Mouse (Mus musculus): ENCODE measurements around the gene 1600014C10Rik. TPM values are rescaled to one million over a fixed set of nuclear protein-coding genes. Genes with fewer than 3 reads are reported as not detected.
A peak's percentile ranks its signal among the peaks of the same experiment; 100 is the strongest.

The 1600014C10Rik gene
- polyA plus RNA-seq, 1 experiment: 14.1 TPM

GRCm38 (mm10) chr7:38214473-38215214 lies 31.6 kb downstream of the 1600014C10Rik start:
- no peak overlapping the region for H3K4me3 ChIP-seq (ENCODE audit: extremely low read depth, insufficient read depth, insufficient read length)
- peaks cover 9% of the 10 kb centered on the region; the same call in 1 of the 2 replicates for H3K4me1 ChIP-seq (ENCODE audit: control insufficient read depth, insufficient read depth, insufficient read length)
- 9% methylated on average over 5 of the region's 5 CpGs for WGBS
- H3K36me3 ChIP-seq (ENCODE audit: control insufficient read depth, insufficient read depth, low read length): no peaks in the 10 kb centered on the region
- TF ChIP-seq POLR2A (IDR thresholded peaks at IDR 0.05; ENCODE audit: low read depth, low read length) (no peak), CTCF (IDR thresholded peaks at IDR 0.05; ENCODE audit: extremely low read depth, insufficient read depth, insufficient read length, insufficient replicate concordance) (no peak)
- H3K27me3 ChIP-seq (ENCODE audit: control insufficient read depth, insufficient read depth, low read length): no peaks in the 10 kb centered on the region
- H3K27ac ChIP-seq (ENCODE audit: insufficient read depth, low read length): peak overlapping the region; percentile 36
- no peak for DNase-seq (ENCODE audit: low read depth in 1 of 2, low spot score in 2 of 2)

GRCm38 (mm10) chr7:38215281-38215680 lies 32.3 kb downstream of the 1600014C10Rik start:
- TF ChIP-seq CTCF (IDR thresholded peaks at IDR 0.05; ENCODE audit: extremely low read depth, insufficient read depth, insufficient read length, insufficient replicate concordance) (no peak), POLR2A (IDR thresholded peaks at IDR 0.05; ENCODE audit: low read depth, low read length) (no peak)
- no peaks in the 10 kb centered on the region for H3K36me3 ChIP-seq (ENCODE audit: control insufficient read depth, insufficient read depth, low read length)
- no peak for DNase-seq (ENCODE audit: low read depth in 1 of 2, low spot score in 2 of 2)
- H3K4me1 ChIP-seq (ENCODE audit: control insufficient read depth, insufficient read depth, insufficient read length): peaks cover 9% of the 10 kb centered on the region; the same call in 1 of the 2 replicates
- no peaks in the 10 kb centered on the region for H3K27me3 ChIP-seq (ENCODE audit: control insufficient read depth, insufficient read depth, low read length)
- WGBS: 66% methylated on average over 7 of the region's 7 CpGs
- peak overlapping the region; percentile 36 for H3K27ac ChIP-seq (ENCODE audit: insufficient read depth, low read length)
- no peak overlapping the region for H3K4me3 ChIP-seq (ENCODE audit: extremely low read depth, insufficient read depth, insufficient read length)

DNA sequence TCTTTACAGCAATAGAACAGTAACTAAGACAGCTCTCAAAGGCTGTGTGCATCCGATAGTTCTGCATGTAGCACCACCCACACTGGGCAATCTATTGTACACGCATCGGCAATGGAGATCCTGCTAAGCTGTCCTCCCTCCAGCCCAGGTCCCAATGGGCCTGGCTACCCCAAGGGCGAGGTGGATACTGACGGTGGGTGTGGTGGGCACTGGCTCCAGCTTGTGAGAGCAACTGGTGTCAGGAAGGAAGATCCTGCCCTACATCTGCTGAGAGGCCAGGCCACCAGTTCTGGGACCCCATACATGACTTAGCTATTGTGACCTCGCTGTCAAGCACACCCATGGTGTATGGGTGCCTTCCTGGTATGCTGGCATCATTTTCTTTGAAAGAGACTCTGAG lies 32.7 kb downstream of the 1600014C10Rik start:
- no peak for DNase-seq (ENCODE audit: low read depth in 1 of 2, low spot score in 2 of 2)
- Histone ChIP-seq H3K36me3 (ENCODE audit: control insufficient read depth, insufficient read depth, low read length) (no peaks in the 10 kb centered on the region), H3K27me3 (ENCODE audit: control insufficient read depth, insufficient read depth, low read length) (no peaks in the 10 kb centered on the region), H3K4me3 (ENCODE audit: extremely low read depth, insufficient read depth, insufficient read length) (no peak overlapping the region), H3K4me1 (ENCODE audit: control insufficient read depth, insufficient read depth, insufficient read length) (peaks cover 9% of the 10 kb centered on the region; the same call in 1 of the 2 replicates), H3K27ac (ENCODE audit: insufficient read depth, low read length) (no peak overlapping the region)
- no peak for TF ChIP-seq POLR2A (IDR thresholded peaks at IDR 0.05; ENCODE audit: low read depth, low read length)
- no peak for TF ChIP-seq CTCF (IDR thresholded peaks at IDR 0.05; ENCODE audit: extremely low read depth, insufficient read depth, insufficient read length, insufficient replicate concordance)
- 92% methylated on average over 6 of the region's 6 CpGs for WGBS

DNA sequence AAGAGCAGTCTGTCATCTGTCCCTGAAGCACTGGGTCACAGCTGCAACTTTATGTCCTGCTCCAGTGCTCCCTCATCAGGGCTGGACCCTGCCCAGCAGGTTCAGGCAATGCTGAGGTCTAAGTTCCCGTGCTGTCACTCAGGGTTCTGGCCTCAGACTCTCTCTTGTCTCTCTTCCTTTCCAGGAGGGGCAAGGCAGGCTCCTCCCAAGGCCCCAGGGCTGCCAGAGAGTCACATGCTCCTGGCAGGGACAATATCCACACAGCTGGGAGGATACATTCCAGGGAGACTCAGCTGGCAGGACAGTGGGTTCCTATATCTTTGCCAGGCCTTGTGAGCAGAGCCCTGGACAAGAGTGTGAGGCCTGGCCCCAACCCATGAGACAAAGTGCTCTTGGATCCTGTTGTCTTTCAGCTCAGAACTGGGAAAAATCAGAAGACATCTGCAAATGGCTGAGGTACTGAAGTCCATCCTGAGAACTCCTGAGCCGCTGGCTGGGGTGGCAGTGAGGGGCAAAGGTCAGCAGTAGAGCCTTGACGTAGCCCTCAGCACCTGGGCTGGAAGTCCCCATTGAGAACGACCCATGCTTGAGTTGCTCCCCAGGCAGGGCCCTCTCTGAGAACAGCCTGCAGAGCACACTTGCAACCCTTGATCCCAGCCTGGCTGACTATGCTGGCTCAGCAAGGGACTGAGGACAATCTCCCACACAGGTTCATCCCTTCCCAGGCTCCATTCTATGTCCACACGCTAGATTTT lies 34.6 kb downstream of the 1600014C10Rik start:
- H3K27ac ChIP-seq (ENCODE audit: insufficient read depth, low read length): no peak overlapping the region
- no peak for TF ChIP-seq CTCF (IDR thresholded peaks at IDR 0.05; ENCODE audit: extremely low read depth, insufficient read depth, insufficient read length, insufficient replicate concordance)
- TF ChIP-seq POLR2A (IDR thresholded peaks at IDR 0.05; ENCODE audit: low read depth, low read length): no peak
- no peaks in the 10 kb centered on the region for H3K36me3 ChIP-seq (ENCODE audit: control insufficient read depth, insufficient read depth, low read length)
- no peak overlapping the region for H3K4me3 ChIP-seq (ENCODE audit: extremely low read depth, insufficient read depth, insufficient read length)
- no peaks in the 10 kb centered on the region for H3K27me3 ChIP-seq (ENCODE audit: control insufficient read depth, insufficient read depth, low read length)
- no peak for DNase-seq (ENCODE audit: low read depth in 1 of 2, low spot score in 2 of 2)
- WGBS: 76% methylated on average over 5 of the region's 5 CpGs
- H3K4me1 ChIP-seq (ENCODE audit: control insufficient read depth, insufficient read depth, insufficient read length): peaks cover 9% of the 10 kb centered on the region; the same call in 1 of the 2 replicates

GRCm38 (mm10) chr7:38218631-38219367 lies 35.8 kb downstream of the 1600014C10Rik start:
- Histone ChIP-seq H3K27ac (ENCODE audit: insufficient read depth, low read length) (no peak overlapping the region), H3K4me3 (ENCODE audit: extremely low read depth, insufficient read depth, insufficient read length) (no peak overlapping the region), H3K27me3 (ENCODE audit: control insufficient read depth, insufficient read depth, low read length) (no peaks in the 10 kb centered on the region), H3K36me3 (ENCODE audit: control insufficient read depth, insufficient read depth, low read length) (no peaks in the 10 kb centered on the region), H3K4me1 (ENCODE audit: control insufficient read depth, insufficient read depth, insufficient read length) (peaks cover 9% of the 10 kb centered on the region; the same call in 1 of the 2 replicates)
- 83% methylated on average over 8 of the region's 8 CpGs for WGBS
- no peak for DNase-seq (ENCODE audit: low read depth in 1 of 2, low spot score in 2 of 2)
- TF ChIP-seq CTCF (IDR thresholded peaks at IDR 0.05; ENCODE audit: extremely low read depth, insufficient read depth, insufficient read length, insufficient replicate concordance) (no peak), POLR2A (IDR thresholded peaks at IDR 0.05; ENCODE audit: low read depth, low read length) (no peak)

DNA sequence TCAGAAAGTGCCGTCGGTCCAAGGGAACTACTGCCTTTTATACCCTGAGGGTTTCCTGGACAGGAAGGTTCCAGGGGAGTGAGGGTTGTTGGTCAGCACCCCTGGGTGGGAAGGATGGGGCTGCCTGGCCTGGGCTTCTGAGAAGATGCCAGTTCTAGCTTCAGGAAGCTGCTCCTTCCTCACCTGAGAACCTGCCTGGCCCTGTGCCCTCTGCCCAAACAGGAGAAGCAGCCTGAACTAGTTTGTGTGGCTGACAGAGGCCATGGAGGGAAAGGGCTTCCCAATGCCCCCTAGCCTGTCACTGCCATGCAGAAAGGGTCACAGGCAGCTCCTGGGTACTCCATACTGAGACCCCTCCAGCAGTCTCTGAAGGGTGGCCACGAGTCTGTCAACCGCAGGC lies 36.5 kb downstream of the 1600014C10Rik start:
- no peak for DNase-seq (ENCODE audit: low read depth in 1 of 2, low spot score in 2 of 2)
- H3K27ac ChIP-seq (ENCODE audit: insufficient read depth, low read length): no peak overlapping the region
- H3K27me3 ChIP-seq (ENCODE audit: control insufficient read depth, insufficient read depth, low read length): no peaks in the 10 kb centered on the region
- no peak overlapping the region for H3K4me3 ChIP-seq (ENCODE audit: extremely low read depth, insufficient read depth, insufficient read length)
- WGBS: 86% methylated on average over 4 of the region's 4 CpGs
- H3K36me3 ChIP-seq (ENCODE audit: control insufficient read depth, insufficient read depth, low read length): no peaks in the 10 kb centered on the region
- peaks cover 5% of the 10 kb centered on the region; the same call in 1 of the 2 replicates for H3K4me1 ChIP-seq (ENCODE audit: control insufficient read depth, insufficient read depth, insufficient read length)
- TF ChIP-seq POLR2A (IDR thresholded peaks at IDR 0.05; ENCODE audit: low read depth, low read length): no peak
- no peak for TF ChIP-seq CTCF (IDR thresholded peaks at IDR 0.05; ENCODE audit: extremely low read depth, insufficient read depth, insufficient read length, insufficient replicate concordance)

All from spleen, adult 2 months (tissue).